Mouse (Mus musculus): ENCODE results near the gene Tsga10ip.
A peak's percentile ranks its signal among the peaks of the same experiment; 100 is the strongest.
"Not testable (repeated sequence)": the region's sequence is repeated elsewhere in the genome, so short reads cannot be mapped to it uniquely, and the experiment has no call there.

The Tsga10ip gene

GRCm38 (mm10) chr19:5389647-5390046 is 12.7 kb downstream of the Tsga10ip start:
- DNase-seq (ENCODE audit: low read depth), result no peak

- peak; percentile 89 for DNase-seq (ENCODE audit: low read depth)
Measured at GRCm38 (mm10) chr19:5388588-5389242, 13.6 kb downstream of the Tsga10ip start, which contains the start of gene Sart1. Gene Sart1, minus strand, starts transcription at chr19:5388703.

- no peak for DNase-seq (ENCODE audit: low read depth)
Measured at GRCm38 (mm10) chr19:5388011-5388441, 14.3 kb downstream of the Tsga10ip start.

- no peak for DNase-seq (ENCODE audit: low read depth)
Measured at GRCm38 (mm10) chr19:5384715-5385114, 17.6 kb downstream of the Tsga10ip start.

- DNase-seq (ENCODE audit: low read depth), result no peak
Measured at GRCm38 (mm10) chr19:5383326-5383725, 19.0 kb downstream of the Tsga10ip start.

GRCm38 (mm10) chr19:5377446-5377845 is 24.9 kb downstream of the Tsga10ip start:
- no peak for DNase-seq (ENCODE audit: low read depth)

- DNase-seq (ENCODE audit: low read depth), result no peak
Measured at GRCm38 (mm10) chr19:5374748-5375147, 27.6 kb downstream of the Tsga10ip start.

- no peak for DNase-seq (ENCODE audit: low read depth)
Measured at GRCm38 (mm10) chr19:5374177-5374576, 28.1 kb downstream of the Tsga10ip start.

- no peak for DNase-seq (ENCODE audit: low read depth)
Measured at GRCm38 (mm10) chr19:5372724-5373123, 29.6 kb downstream of the Tsga10ip start.

- no peak for DNase-seq (ENCODE audit: low read depth)
Measured at GRCm38 (mm10) chr19:5370932-5371331, 31.4 kb downstream of the Tsga10ip start.

- peak; percentile 30 for DNase-seq (ENCODE audit: low read depth)
Measured at GRCm38 (mm10) chr19:5367455-5367854, 34.9 kb downstream of the Tsga10ip start.

- DNase-seq (ENCODE audit: low read depth), result no peak
Measured at GRCm38 (mm10) chr19:5367053-5367359, 35.3 kb downstream of the Tsga10ip start, which contains the start of gene Banf1. Gene Banf1, minus strand, starts transcription at chr19:5367168.

GRCm38 (mm10) chr19:5366175-5367052 is 35.9 kb downstream of the Tsga10ip start, which contains the start of gene Eif1ad:
Gene Eif1ad, plus strand, starts transcription at chr19:5366741.
- DNase-seq (ENCODE audit: low read depth), result peak; percentile 96

- no peak for DNase-seq (ENCODE audit: low read depth)
Measured at GRCm38 (mm10) chr19:5365751-5366150, 36.6 kb downstream of the Tsga10ip start.

GRCm38 (mm10) chr19:5364124-5364523 is 38.2 kb downstream of the Tsga10ip start:
- DNase-seq (ENCODE audit: low read depth), result no peak

GRCm38 (mm10) chr19:5362186-5362585 is 40.1 kb downstream of the Tsga10ip start:
- DNase-seq (ENCODE audit: low read depth), result no peak

GRCm38 (mm10) chr19:5356080-5356479 is 46.2 kb downstream of the Tsga10ip start:
- DNase-seq (ENCODE audit: low read depth), result no peak

- DNase-seq (ENCODE audit: low read depth), result no peak
Measured at GRCm38 (mm10) chr19:5353609-5354008, 48.7 kb downstream of the Tsga10ip start.

GRCm38 (mm10) chr19:5349502-5349873 is 52.8 kb downstream of the Tsga10ip start, which contains the start of gene Cst6:
Gene Cst6, minus strand, starts transcription at chr19:5349574.
- not testable (repeated sequence) for DNase-seq (ENCODE audit: low read depth)

- DNase-seq (ENCODE audit: low read depth), result peak; percentile 33
Measured at GRCm38 (mm10) chr19:5348526-5349501, 53.5 kb downstream of the Tsga10ip start.

GRCm38 (mm10) chr19:5348064-5348463 is 54.3 kb downstream of the Tsga10ip start:
- no peak for DNase-seq (ENCODE audit: low read depth)
